Mouse (Mus musculus) G1E (cell line): ENCODE measurements around the gene Jak1.

ENCODE experiments used
- CTCF ChIP-seq: IDR thresholded peaks from 2 replicates; pipeline ENCODE4 v1.5.1; 2012; ENCODE audit warnings: low read depth, low read length, inconsistent platforms, mixed read lengths
- GATA1 ChIP-seq: IDR thresholded peaks from 2 replicates; pipeline ENCODE4 v1.6.1; 2012; ENCODE audit warnings: borderline replicate concordance, low read length, inconsistent platforms, mixed read lengths
- GATA2 ChIP-seq: IDR thresholded peaks from 2 replicates; pipeline ENCODE4 v1.6.1; 2012; ENCODE audit warnings: low read depth, low read length, inconsistent platforms, borderline replicate concordance
- POLR2AphosphoS5 ChIP-seq: IDR thresholded peaks from 2 replicates; pipeline ENCODE4 v1.6.1; 2012; ENCODE audit warnings: low read depth, low read length, inconsistent platforms; ENCODE audit not compliant: insufficient replicate concordance
- TAL1 ChIP-seq: conservative IDR thresholded peaks from 2 replicates; pipeline ENCODE4 v1.6.1; 2012; ENCODE audit warnings: low read depth, low read length, inconsistent platforms, mixed read lengths

DNA sequence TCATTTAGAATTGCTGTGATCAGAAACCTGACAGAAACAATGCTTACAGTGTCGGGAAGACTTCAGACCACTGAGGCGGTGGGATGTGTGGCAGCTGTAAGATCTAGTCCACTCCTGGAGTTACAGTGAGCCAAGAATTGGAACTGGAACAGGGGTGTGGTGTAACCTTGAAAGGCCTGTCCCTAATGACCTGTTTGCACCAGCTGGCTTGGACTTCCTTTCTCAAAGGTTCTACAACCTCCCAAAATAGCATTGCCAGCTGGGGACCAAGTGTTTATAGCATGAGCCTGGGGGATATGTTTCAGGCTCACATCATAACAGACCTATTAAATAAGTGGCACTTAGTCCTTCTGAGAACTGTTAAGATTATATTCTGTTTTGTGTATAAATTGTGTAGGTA lies 15.0 kb upstream of the Jak1 start:
- TF ChIP-seq CTCF (no peak), TAL1 (no peak), POLR2AphosphoS5 (no peak), GATA1 (no peak), GATA2 (no peak)
